Mouse (Mus musculus) layer of hippocampus, adult 2 months (tissue): ENCODE data around the gene Olfr722. TPM values are rescaled to one million over a fixed set of nuclear protein-coding genes. Genes with fewer than 3 reads are reported as not detected.
"Not testable (repeated sequence)": the region's sequence is repeated elsewhere in the genome, so short reads cannot be mapped to it uniquely, and the experiment has no call there.

Experiments
- DNase-seq, 2 experiments: peaks; one replicate each; pipeline ENCODE4 v3.0.0; 2022; ENCODE audit warnings: low spot score in 2 of 2
- H3K27ac ChIP-seq: fragments of 200-600 bp; 2 replicates; pipeline ENCODE4 v1.8.1; 2022
- H3K4me3 ChIP-seq: fragments of 200-600 bp; 2 replicates; pipeline ENCODE4 v1.8.1; 2022; ENCODE audit warnings: mild to moderate bottlenecking
- CTCF ChIP-seq: fragments of 200-600 bp; conservative IDR thresholded peaks from 2 replicates; pipeline ENCODE4 v1.8.1; 2022; ENCODE audit warnings: antibody characterized with exemption, mild to moderate bottlenecking, moderate library complexity
- long read RNA-seq, 2 experiments: library from polyadenylated mRNA; stranded (forward); transcript quantifications; one replicate each; pipeline ENCODE4 v2.0.0; 2021; ENCODE audit warnings: borderline mapping rate in 2 of 2
- total RNA-seq, 2 experiments: library from RNA; stranded (reverse); gene quantifications; 2 replicates each; pipeline ENCODE4 v1.2.3; 2021

Gene Olfr722
- total RNA-seq: not detected
- long read RNA-seq, experiment 1: 0 reads
- long read RNA-seq, experiment 2: 0 reads

GRCm38 (mm10) chr14:49901899-49902298, at the start of gene Olfr722:
Gene Olfr722 (minus strand): TSS chr14:49901999.
- Histone ChIP-seq H3K27ac (no peak within 1 kb of the TSS), H3K4me3 (no peak within 1 kb of the TSS)
- no peak for TF ChIP-seq CTCF
- DNase-seq: no peak

GRCm38 (mm10) chr14:49931687-49932086, 29.9 kb upstream of the Olfr722 start, which contains the start of gene Olfr723:
Gene Olfr723 (minus strand): TSS chr14:49931787.
- H3K4me3 ChIP-seq, DNase-seq, H3K27ac ChIP-seq: not testable (repeated sequence)

- DNase-seq: peak in 1 of 2 experiments; percentile 20
- TF ChIP-seq CTCF: peak; percentile 84
- Histone ChIP-seq H3K27ac (no peak overlapping the region), H3K4me3 (no peak overlapping the region)
Observed at GRCm38 (mm10) chr14:49860387-49860786, 41.4 kb downstream of the Olfr722 start.

Other genes starting within 250 kb of the Olfr722 start
- 10 to 100 TPM; 26.3 to 29.0 TPM for gene Armh4, start 118.6 kb downstream of the Olfr722 start, total RNA-seq
- not detected for gene Olfr723, start 29.8 kb upstream of the Olfr722 start, total RNA-seq
- gene Olfr724, start 61.3 kb upstream of the Olfr722 start, total RNA-seq: not detected
- not detected for gene Olfr725, start 138.4 kb upstream of the Olfr722 start, total RNA-seq
- not detected for gene Olfr726, start 189.0 kb upstream of the Olfr722 start, total RNA-seq
- not detected for gene Olfr727, start 221.2 kb upstream of the Olfr722 start, total RNA-seq
- not detected for gene Olfr728, start 240.7 kb upstream of the Olfr722 start, total RNA-seq